Mouse (Mus musculus): Measurements from ENCODE around the gene Nop2.
A peak's percentile ranks its signal among the peaks of the same experiment; 100 is the strongest.

Gene Nop2

GRCm38 (mm10) chr6:125109371-125109770, 22.3 kb upstream of the Nop2 start:
- no peak for DNase-seq (ENCODE audit: low spot score in 2 of 2)

DNA sequence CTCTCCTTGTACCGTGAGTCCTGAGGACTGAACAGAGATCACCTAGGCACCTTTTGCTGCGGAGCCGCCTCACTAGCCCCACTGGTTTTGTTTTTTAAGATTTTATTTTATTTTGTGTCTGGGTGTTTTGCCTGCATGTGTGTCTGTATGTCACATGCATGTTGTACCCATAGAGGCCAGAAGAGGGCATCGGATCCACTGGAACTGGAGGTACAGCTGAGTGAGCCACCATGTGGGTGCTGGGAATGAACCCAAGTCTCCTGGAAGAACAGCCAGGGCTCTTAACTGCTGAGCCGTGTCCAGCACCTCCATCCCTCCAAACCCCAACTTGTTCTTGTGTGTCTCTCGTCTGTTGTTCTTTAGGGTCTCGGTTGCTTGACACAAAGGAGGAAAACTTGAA, 20.8 kb upstream of the Nop2 start:
- no peak for DNase-seq (ENCODE audit: low spot score in 2 of 2)

GRCm38 (mm10) chr6:125112553-125112952, 19.2 kb upstream of the Nop2 start:
- no peak for DNase-seq (ENCODE audit: low spot score in 2 of 2)

DNA sequence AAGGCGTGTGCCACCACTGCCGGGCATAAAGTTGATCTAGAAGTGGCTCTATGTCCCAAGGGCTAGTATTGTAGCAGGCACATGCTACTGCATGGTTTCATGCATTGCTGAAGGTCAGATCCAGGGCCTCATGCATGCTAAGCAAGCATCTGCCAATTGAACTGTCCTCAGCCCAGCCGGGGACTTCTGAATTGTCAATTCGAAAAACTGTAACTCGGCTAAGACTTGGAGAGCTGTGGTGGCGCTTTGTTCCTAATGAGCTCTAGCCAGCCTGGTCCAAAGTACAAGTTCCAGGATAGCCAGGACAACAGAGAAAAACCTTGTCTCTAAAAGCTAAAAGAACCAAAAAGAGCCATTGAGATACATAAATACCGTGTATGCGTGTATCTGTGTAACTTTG, 12.3 kb upstream of the Nop2 start:
- DNase-seq (ENCODE audit: low spot score in 2 of 2), result no peak

- DNase-seq (ENCODE audit: low spot score in 2 of 2), result no peak
Measured at GRCm38 (mm10) chr6:125128724-125129123, 3.0 kb upstream of the Nop2 start.

GRCm38 (mm10) chr6:125129710-125130402, 1.9 kb upstream of the Nop2 start:
- no peak for DNase-seq (ENCODE audit: low spot score in 2 of 2)

- DNase-seq (ENCODE audit: low spot score in 2 of 2), result no peak
Measured at GRCm38 (mm10) chr6:125132470-125132869, 761 bp downstream of the Nop2 start.

- peak in 1 of 2 experiments; percentile 57 for DNase-seq (ENCODE audit: low spot score in 2 of 2)
Measured at GRCm38 (mm10) chr6:125137002-125137671, 5.4 kb downstream of the Nop2 start.

GRCm38 (mm10) chr6:125139747-125140146, 8.0 kb downstream of the Nop2 start:
- no peak for DNase-seq (ENCODE audit: low spot score in 2 of 2)

DNA sequence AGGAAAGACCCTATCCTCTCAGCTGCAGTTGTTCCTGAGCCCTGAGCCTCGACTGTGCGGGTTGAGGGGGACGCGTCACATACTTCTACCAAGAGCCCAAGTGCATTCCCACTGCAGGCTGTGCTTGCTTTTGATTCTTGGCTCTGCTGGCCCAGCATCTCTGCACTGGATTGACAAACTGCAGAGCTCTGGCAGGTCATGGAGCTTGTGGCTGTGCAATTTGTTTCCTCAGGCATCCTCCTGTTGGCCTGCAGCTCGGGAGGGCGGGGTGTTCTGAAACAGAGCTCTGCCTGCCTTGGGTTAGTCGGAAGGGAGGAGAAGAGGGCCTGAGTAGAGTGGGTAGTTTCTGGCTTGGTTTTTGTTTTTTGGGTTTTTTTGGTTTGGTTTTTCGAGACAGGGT, 10.7 kb downstream of the Nop2 start:
- no peak for DNase-seq (ENCODE audit: low spot score in 2 of 2)

DNA sequence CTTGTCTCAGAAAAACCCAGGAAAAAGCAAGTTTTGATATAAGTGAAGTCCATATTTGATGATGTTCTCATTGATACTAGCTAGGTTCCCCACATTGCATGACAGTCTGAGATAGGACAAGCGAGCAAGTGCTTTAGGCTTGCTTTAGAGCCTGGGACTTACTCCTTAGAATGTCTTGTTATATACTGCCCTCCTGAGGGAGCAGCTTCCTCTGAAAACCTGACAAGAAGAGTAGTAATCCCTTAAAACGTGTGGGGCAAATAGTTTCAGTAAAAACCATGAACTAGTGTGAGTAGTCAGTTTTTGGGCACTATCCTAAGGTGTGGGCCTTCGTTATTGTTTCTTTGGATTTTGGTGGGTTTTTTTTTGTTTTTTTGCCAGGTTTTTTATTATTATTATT, 11.4 kb downstream of the Nop2 start:
- DNase-seq (ENCODE audit: low spot score in 2 of 2), result no peak

DNA sequence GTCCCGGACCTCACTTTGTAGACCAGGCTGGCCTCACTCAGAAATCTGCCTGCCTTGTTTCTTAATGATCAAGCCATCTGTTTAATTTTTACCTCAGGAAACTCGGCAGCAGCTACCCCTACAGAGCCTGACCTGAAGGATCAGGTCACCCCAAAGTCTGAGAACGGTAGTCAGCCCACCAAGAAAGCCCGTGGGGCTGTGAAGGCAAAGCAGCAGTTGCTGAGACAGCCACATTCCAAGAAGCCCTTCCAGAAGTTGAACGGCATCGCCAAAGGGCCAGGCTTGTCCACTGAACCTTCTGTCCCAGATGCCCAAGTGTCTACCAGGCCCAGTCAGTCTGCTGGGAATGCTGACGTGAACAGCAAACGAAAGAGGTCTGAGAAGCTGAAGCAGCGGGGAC, 12.2 kb downstream of the Nop2 start:
- no peak for DNase-seq (ENCODE audit: low spot score in 2 of 2)

DNA sequence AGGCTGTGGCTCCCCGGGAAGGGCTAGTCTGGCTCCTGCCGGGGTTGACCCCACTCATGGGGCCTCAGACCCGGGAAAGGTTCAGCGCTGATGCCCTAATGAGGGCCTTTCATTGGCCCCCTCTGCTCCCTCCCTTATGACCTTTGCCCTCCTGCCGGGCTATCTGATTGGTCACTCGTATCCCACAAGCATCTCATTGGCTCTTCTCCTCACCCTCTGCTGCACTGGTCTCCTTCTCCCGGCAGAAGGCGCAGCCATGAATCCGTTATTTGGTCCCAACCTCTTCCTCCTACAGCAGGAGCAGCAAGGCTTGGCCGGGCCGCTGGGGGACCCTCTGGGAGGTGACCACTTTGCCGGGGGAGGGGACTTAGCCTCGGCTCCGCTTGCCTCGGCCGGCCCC, 13.3 kb downstream of the Nop2 start, which contains the start of gene Iffo1:
TSS of gene Iffo1 (plus strand) at position 241 of the 400 bp plus-strand sequence.
- peak; percentile 89 to 96 for DNase-seq (ENCODE audit: low spot score in 2 of 2)

DNA sequence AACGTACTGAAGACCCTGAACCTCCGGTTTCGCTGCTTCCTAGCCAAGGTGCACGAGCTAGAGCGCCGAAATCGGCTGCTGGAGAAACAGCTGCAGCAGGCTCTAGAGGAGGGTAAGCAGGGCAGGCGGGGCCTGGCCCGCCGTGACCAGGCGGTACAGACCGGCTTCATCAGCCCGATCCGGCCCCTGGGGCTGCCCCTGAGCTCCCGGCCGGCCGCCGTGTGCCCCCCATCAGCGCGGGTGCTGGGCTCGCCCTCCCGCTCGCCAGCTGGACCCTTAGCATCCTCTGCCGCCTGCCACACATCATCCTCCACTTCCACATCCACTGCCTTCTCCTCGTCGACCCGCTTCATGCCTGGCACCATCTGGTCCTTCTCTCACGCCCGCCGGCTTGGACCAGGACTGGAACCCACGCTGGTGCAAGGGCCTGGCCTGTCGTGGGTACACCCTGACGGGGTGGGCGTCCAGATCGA, 13.8 kb downstream of the Nop2 start:
- DNase-seq (ENCODE audit: low spot score in 2 of 2), result peak in 1 of 2 experiments; percentile 52

- DNase-seq (ENCODE audit: low spot score in 2 of 2), result peak in 1 of 2 experiments; percentile 47
Measured at GRCm38 (mm10) chr6:125146148-125146547, 14.4 kb downstream of the Nop2 start.

DNA sequence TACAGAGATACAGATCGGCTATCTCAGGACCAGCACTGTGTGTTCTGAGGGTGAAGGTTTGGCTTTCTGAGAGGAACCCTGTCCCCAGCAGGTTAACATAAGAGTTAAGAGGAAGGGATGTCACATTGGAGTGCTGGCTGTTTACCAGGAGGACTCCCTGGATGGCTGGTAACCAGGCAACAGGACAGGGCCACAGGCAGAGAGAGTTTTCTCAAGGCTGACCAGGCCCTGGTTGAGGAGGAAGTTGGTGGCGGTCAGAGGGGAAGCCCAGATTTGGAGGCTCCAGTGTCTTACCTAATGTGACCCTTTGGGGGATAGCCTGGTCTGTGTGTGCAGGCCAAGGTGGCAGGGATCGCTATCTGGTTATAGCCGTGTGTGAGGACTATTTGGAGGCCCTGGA, 15.1 kb downstream of the Nop2 start:
- peak in 1 of 2 experiments; percentile 59 for DNase-seq (ENCODE audit: low spot score in 2 of 2)

DNA sequence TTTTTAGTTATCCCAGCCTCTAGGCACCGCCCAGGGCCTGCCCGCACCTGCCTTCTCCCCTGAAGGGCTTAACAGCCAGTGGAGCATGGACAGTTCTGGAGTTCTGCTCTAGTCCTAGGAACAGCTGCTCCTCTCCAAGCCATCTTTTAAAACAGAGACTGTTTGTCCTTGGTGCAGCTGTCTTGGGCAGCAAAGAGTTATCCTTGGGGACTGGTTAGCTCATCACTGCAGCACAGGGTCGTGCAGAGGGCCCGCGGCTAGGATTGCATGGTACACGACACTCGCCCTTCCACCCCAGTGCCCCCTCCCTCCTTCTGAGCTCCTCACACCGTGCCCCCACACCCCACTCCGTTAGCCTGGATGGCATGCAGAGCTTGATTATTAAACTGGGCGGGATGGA, 15.6 kb downstream of the Nop2 start:
- DNase-seq (ENCODE audit: low spot score in 2 of 2), result no peak

DNA sequence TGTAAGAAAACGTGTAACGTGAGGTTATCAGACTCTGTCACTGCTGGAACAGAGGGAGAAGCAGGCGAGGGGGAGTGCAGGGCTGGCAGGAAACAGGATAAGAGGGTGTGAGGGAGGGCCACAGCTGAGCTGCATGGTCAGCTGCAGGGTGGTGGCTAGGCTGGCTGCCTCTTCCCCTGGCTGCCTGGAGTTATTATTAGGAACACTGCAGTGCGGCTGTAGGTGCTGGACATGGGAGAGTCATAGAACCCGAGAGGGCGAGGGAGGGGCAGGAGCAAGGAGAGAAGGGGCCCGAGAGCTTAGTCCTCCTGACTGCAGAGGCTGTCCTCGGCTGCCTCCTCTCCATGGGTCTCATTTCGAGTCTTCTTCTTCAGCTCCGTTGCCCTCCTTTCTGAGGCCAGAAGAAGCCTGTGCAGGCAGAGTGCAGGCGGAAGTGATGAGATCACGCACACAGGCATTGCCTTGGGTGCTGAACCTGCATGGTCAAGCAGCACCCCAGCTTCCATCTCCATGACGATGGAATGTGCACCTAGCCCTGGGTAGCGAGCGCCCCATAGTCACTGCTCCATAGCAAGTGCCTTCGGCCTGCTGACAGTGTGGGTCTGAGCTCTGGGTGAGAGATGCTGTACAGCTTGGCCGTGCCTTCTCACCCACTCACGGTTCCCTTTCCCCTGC, 16.7 kb downstream of the Nop2 start:
- DNase-seq (ENCODE audit: low spot score in 2 of 2), result peak in 1 of 2 experiments; percentile 68

DNA sequence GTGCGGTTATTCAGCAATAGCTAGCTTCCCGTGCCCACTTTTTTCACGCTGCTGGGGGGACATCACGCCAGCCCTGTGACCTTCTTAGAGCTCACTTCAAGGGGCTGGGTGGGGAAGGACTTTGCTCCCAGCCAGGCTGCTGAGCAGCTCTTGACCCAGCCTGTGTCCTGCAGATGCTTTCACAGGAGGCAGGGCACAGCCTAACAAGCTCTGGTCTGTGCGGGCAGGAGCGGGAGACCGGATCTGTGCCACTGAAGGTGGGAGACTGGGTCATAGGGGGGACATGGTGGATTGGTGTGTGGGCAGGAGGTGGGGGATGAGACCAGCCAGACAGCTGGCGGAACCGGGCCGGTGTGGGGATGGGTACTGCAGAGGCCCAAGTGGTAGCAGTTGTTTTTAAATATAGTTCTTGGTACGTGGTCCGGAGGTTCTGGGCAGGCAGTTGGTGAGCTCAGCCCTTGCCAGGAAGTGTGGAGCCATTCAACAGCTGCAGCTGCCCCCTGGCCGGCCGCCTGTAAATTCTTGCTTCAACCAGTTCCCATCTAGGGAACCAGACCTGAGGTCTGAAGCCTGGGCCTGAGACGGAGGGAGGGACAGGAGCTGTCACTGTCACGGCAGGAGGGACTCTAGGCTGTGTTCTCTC, 17.3 kb downstream of the Nop2 start:
- DNase-seq (ENCODE audit: low spot score in 2 of 2), result peak in 1 of 2 experiments; percentile 79

GRCm38 (mm10) chr6:125149569-125149950, 17.9 kb downstream of the Nop2 start:
- DNase-seq (ENCODE audit: low spot score in 2 of 2), result no peak

- peak in 1 of 2 experiments; percentile 39 for DNase-seq (ENCODE audit: low spot score in 2 of 2)
Measured at GRCm38 (mm10) chr6:125152212-125153017, 20.7 kb downstream of the Nop2 start.
